Mouse (Mus musculus) limb, embryonic 15.5 days (tissue): ENCODE measurements around the gene Rapgef5. TPM values are rescaled to one million over a fixed set of nuclear protein-coding genes. Genes with fewer than 3 reads are reported as not detected.
A peak's percentile ranks its signal among the peaks of the same experiment; 100 is the strongest.
"Not testable (repeated sequence)": the region's sequence is repeated elsewhere in the genome, so short reads cannot be mapped to it uniquely, and the experiment has no call there.

ENCODE experiments used
- ATAC-seq: fragments of 200-750 bp; cut with Nextera tagmentation; 2 replicates; pipeline ENCODE4 v1.8.0; 2017; ENCODE audit warnings: low read depth, moderate TSS enrichment; ENCODE audit not compliant: insufficient number of reproducible peaks, low FRiP score, low TSS enrichment
- H3K27ac ChIP-seq: fragments of 300-500 bp; sonication (generic); 2 replicates; pipeline ENCODE4 v1.5.1; 2015; ENCODE audit warnings: moderate library complexity, mild to moderate bottlenecking, inconsistent platforms
- H3K27me3 ChIP-seq: fragments of 300-500 bp; sonication (generic); 2 replicates; pipeline ENCODE4 v1.6.1; 2015; ENCODE audit warnings: inconsistent platforms
- H3K36me3 ChIP-seq: fragments of 300-500 bp; sonication (generic); 2 replicates; pipeline ENCODE4 v1.6.1; 2015; ENCODE audit warnings: inconsistent platforms
- H3K4me1 ChIP-seq: fragments of 300-500 bp; sonication (generic); 2 replicates; pipeline ENCODE4 v1.6.1; 2015; ENCODE audit warnings: inconsistent platforms
- H3K4me2 ChIP-seq: fragments of 300-500 bp; sonication (generic); 2 replicates; pipeline ENCODE4 v1.6.1; 2015; ENCODE audit warnings: mild to moderate bottlenecking, inconsistent platforms
- H3K4me3 ChIP-seq: fragments of 300-500 bp; sonication (generic); 2 replicates; pipeline ENCODE4 v1.5.1; 2015; ENCODE audit warnings: mild to moderate bottlenecking, inconsistent platforms
- H3K9ac ChIP-seq: fragments of 300-500 bp; sonication (generic); 2 replicates; pipeline ENCODE4 v1.6.1; 2015; ENCODE audit warnings: inconsistent platforms
- H3K9me3 ChIP-seq: fragments of 300-500 bp; sonication (generic); 2 replicates; pipeline ENCODE4 v1.6.1; 2016; ENCODE audit warnings: inconsistent platforms
- WGBS: fragments of 180-500 bp; shearing (Covaris S2); methylation state at CpG from one replicate; pipeline ENCODE4 v1.1.7; 2015; 5-methylcytosine and 5-hydroxymethylcytosine counted together
- polyA plus RNA-seq: library from polyadenylated mRNA; unstranded; fragments of >200 nt; fragmentation: Nextera tagmentation; extraction: Ambion mirVana; gene quantifications from 2 replicates; pipeline ENCODE4 v1.2.1, GENCODE M21; 2015

The Rapgef5 gene
- polyA plus RNA-seq, 1 experiment from 2014 or later: 7.8 TPM

DNA sequence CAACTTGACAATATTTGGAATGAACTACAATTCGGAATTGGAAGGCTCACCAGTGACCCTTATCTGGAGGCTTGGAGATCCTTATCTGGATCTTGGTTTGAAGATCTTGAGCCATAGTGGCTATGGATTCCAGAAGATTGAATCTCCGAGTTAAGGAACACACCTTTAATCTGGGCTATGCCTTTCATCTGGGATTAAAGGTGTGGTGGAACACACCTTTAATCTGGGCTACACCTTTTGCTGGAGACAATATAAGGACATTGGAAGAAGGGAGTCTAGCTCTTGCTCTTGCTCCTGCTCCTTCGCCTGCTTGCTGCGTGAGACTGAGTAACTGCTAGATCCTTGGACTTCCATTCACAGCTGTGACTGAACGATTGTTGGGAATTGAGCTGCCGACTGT is 287.7 kb downstream of the Rapgef5 start, which contains the start of gene Cdca7l:
Cdca7l (plus strand) TSS at position 301 of the 400 bp plus-strand sequence.
- WGBS: 64% methylated on average over 2 of the region's 6 CpGs
- not testable (repeated sequence) for H3K27me3 ChIP-seq, H3K36me3 ChIP-seq, H3K27ac ChIP-seq, H3K4me3 ChIP-seq, H3K9ac ChIP-seq, ATAC-seq, H3K4me1 ChIP-seq, H3K9me3 ChIP-seq, H3K4me2 ChIP-seq

DNA sequence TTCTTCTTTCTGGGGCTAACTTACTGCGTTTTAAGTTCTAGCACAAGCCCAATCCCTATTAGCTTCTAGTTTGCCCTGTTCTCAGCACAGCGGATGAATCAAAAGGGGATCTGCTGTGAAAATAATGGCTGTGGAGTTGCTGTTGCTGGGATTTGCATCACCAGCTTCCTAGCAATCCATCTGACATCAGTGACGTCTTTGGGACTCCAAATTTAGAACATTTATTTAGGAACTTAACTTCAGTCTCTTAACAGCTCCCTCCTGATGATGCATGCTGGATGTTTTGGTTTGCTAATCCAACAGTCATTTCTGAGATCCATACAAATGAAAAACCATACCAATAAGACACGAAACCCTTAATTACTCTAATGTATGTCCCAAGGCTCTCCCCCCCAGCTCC is 289.3 kb downstream of the Rapgef5 start:
- H3K4me3 ChIP-seq: no peak overlapping the region
- H3K9ac ChIP-seq: no peak overlapping the region
- no peak for ATAC-seq
- H3K4me2 ChIP-seq: no peak overlapping the region
- H3K9me3 ChIP-seq: no peaks in the 10 kb centered on the region
- no peaks in the 10 kb centered on the region for H3K36me3 ChIP-seq
- no peak overlapping the region for H3K27ac ChIP-seq
- H3K4me1 ChIP-seq: peaks cover 13% of the 10 kb centered on the region; the same call in 1 of the 2 replicates
- 66% methylated on average over 4 of the region's 4 CpGs for WGBS
- H3K27me3 ChIP-seq: peaks cover 5% of the 10 kb centered on the region; the same call in 1 of the 2 replicates

DNA sequence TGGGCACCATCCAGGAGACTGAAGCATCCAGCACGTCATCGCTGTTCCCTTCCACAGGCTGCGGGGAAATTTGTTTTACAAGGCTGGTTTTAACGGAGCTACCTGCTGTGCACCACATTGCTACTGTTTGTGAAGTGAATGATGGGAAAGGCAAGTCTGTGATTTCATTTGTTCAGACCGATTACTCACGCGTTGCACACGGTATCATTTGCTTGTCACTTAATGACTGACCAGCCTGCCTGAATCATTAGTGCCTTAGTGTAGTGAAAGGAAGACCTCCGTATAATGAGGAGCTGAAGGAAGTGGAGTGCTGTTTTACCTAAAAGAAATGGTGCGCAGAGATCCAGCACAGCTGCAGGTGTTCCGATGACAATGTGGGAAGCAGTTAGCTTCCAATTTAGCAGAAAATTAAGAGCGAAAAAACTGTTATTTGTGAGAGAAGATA is 289.8 kb downstream of the Rapgef5 start:
- peaks cover 5% of the 10 kb centered on the region; the same call in 1 of the 2 replicates for H3K27me3 ChIP-seq
- H3K4me2 ChIP-seq: no peak overlapping the region
- no peaks in the 10 kb centered on the region for H3K36me3 ChIP-seq
- ATAC-seq: no peak
- H3K4me3 ChIP-seq: no peak overlapping the region
- H3K9ac ChIP-seq: no peak overlapping the region
- peaks cover 13% of the 10 kb centered on the region; the same call in 1 of the 2 replicates for H3K4me1 ChIP-seq
- H3K27ac ChIP-seq: no peak overlapping the region
- H3K9me3 ChIP-seq: no peaks in the 10 kb centered on the region
- WGBS: 23% methylated on average over 12 of the region's 12 CpGs

DNA sequence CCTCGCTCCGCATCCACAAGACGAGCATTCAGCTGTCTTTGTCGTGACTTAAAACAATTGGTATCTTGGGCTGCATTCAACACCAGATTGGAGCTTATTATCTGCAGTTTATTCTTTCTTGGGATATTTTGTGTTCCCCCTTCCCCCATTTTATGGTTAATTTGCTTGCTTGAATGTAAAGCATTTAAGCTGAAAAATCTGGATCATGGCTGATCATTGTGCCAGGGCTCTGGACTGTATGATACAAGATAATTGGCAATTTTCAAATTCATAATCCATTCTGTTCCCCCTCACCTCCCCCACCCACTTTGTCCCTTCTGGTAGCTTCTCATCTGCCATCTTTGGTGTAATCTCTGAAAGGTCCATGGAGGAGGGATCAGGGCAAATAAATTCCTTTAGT is 290.2 kb downstream of the Rapgef5 start:
- no peaks in the 10 kb centered on the region for H3K9me3 ChIP-seq
- H3K9ac ChIP-seq: no peak overlapping the region
- no peak overlapping the region for H3K4me2 ChIP-seq
- H3K4me3 ChIP-seq: no peak overlapping the region
- H3K27ac ChIP-seq: no peak overlapping the region
- 77% methylated on average over 4 of the region's 4 CpGs for WGBS
- no peak for ATAC-seq
- H3K27me3 ChIP-seq: peaks cover 5% of the 10 kb centered on the region; the same call in 1 of the 2 replicates
- H3K36me3 ChIP-seq: no peaks in the 10 kb centered on the region
- H3K4me1 ChIP-seq: peaks cover 13% of the 10 kb centered on the region; the same call in 1 of the 2 replicates

DNA sequence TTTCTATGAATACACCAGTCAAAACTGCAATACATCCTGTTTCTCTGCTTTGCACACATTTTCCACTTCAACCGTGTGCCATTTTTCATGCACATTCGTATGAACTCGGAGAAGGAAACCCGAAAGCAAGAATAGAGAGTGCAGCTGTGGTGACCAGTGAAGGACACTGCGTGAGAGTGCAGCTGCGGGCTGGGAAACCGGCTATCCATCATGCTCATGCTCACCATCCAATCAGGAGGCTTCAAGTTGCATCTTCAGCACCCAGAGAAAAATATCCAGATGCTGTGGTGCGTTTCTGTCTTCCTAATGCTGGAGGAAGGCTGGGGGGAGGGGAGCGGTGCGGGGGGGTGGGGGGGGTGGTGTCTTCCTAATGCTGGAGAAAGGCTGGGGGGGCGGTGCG is 291.4 kb downstream of the Rapgef5 start:
- Histone ChIP-seq H3K36me3 (no peaks in the 10 kb centered on the region), H3K4me1 (peaks cover 13% of the 10 kb centered on the region; the same call in 1 of the 2 replicates), H3K4me2 (no peak overlapping the region), H3K9me3 (no peaks in the 10 kb centered on the region), H3K27ac (no peak overlapping the region), H3K4me3 (no peak overlapping the region), H3K9ac (no peak overlapping the region), H3K27me3 (peaks cover 5% of the 10 kb centered on the region; the same call in 1 of the 2 replicates)
- WGBS: 29% methylated on average over 12 of the region's 12 CpGs
- ATAC-seq: no peak

DNA sequence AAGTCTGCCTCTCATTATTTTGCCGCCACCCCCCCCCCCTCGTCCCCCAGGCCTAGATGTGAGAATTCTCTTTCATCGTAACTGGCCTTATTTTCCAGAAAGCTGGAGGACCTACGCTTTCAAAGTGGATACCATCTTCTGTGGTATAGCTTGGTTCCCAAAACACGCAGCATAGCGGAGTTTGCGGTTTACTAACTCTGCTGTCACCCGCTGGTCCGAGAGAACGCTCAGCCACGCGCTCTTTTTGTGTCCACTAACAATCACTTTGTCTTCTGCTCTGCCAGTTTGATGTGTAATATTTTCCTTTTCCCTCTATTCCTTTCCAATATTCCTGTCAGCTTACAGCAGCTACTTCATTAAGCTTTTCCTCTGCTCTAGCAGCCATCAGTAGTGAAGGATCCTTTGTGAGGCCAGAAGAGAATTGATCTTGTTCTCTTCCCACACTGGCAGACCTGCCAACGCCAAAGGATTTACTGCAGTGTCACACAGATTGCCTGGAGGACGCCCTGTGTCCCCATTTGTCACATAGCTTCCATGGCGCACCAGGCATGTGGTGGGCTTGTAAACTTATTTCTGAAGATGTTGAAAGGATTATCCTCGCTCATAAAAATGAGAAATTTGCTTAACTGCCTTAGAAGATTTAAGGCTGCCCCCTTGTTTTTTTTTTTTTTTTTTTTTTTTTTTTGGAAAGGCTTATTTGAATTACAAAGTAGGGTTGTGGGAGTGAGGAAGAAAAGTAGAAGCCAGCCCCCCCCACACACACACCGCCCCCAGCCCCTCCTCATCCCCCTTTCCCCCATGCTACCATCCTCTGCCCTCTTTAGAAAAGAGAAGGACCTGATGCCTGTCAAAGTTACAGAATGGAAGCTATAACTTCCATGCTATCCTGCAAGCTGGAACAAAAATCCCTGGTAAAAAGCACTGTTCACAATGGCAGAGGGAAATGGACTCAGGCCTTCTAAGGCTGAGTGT is 292.4 kb downstream of the Rapgef5 start:
- ATAC-seq: no peak
- no peak overlapping the region for H3K4me3 ChIP-seq

More for the DNA sequence above, 292.4 kb downstream of the Rapgef5 start:
- Histone ChIP-seq H3K27me3 (peaks cover 5% of the 10 kb centered on the region; the same call in 1 of the 2 replicates), H3K9ac (no peak overlapping the region), H3K4me1 (peaks cover 13% of the 10 kb centered on the region; the same call in 1 of the 2 replicates), H3K27ac (no peak overlapping the region), H3K9me3 (no peaks in the 10 kb centered on the region), H3K4me2 (peak overlapping the region; percentile 36), H3K36me3 (no peaks in the 10 kb centered on the region)
- 35% methylated on average over 17 of the region's 17 CpGs for WGBS
